Mouse (Mus musculus) ES-E14 (cell line): ENCODE results near the gene Ephx1.

Experiments
- CHD2 ChIP-seq: IDR thresholded peaks from 2 replicates; pipeline ENCODE4 v1.6.1; 2014; ENCODE audit warnings: mild to moderate bottlenecking, low read depth, low read length, inconsistent platforms
- HCFC1 ChIP-seq: IDR thresholded peaks from 2 replicates; pipeline ENCODE4 v1.6.1; 2012; ENCODE audit warnings: low read length, inconsistent platforms, borderline replicate concordance; ENCODE audit not compliant: insufficient read depth

GRCm38 (mm10) chr1:181012416-181012815 lies 8.3 kb downstream of the Ephx1 start:
- TF ChIP-seq HCFC1, result no peak
- no peak for TF ChIP-seq CHD2
